ENCODE assay signal across 19 mouse cellular contexts in genomic region chr15:96462611-96463010, GRCm38 (mm10). TPM values are rescaled to one million over a fixed set of nuclear protein-coding genes. Genes with fewer than 3 reads are reported as not detected.
DNase-seq lines count a peak whose midpoint lies in the region; ATAC-seq and TF ChIP-seq lines count a peak whose summit lies in the region.
"Had no signal": no experiment of that assay in that cellular context is flagged by ENCODE, and none has a peak within 500 bp of the region (broad histone marks: within the 10 kb centered on the region; RNA-seq: fewer than 3 reads in every experiment).

No protein-coding gene starts in this region.

- DNase-seq in cerebellum, adult 11-12 months = peak; percentile 28
- DNase-seq in cerebellum, adult 8-10 months = no peak
- peak; percentile 3 for DNase-seq in heart, postnatal 4 days
- DNase-seq in lung, embryonic 14.5 days = no peak
- DNase-seq in lung, postnatal 25 days (ENCODE audit: low spot score) = no peak
- DNase-seq: adrenal gland, adult 8-10 months; cerebellum, adult 9-11 months; gastrocnemius, postnatal 10 days; kidney, adult 9 months; lung, postnatal 4 days; thymus, postnatal 25 days had no signal

- no peaks in the 10 kb centered on the region for H3K27me3 ChIP-seq in heart, embryonic 11.5 days (ENCODE audit: control insufficient read depth, insufficient read depth, low read length)
- no peaks in the 10 kb centered on the region for H3K27me3 ChIP-seq in lung, embryonic 14.5 days (ENCODE audit: insufficient read depth, low read length)
- no peaks in the 10 kb centered on the region for H3K27me3 ChIP-seq in liver, embryonic 15.5 days
- H3K27me3 ChIP-seq in hindbrain, embryonic 13.5 days = no peaks in the 10 kb centered on the region
- H3K27me3 ChIP-seq: limb, embryonic 13.5 days; lung, embryonic 15.5 days; stomach, embryonic 15.5 days had no signal

- ATAC-seq in heart, embryonic 11.5 days (replicated peaks; ENCODE audit: insufficient number of reproducible peaks, low FRiP score, low TSS enrichment) = no peak
- ATAC-seq in lung, embryonic 14.5 days (ENCODE audit: insufficient read depth) = no peak
- no peak for ATAC-seq in liver, embryonic 15.5 days (ENCODE audit: insufficient read depth)
- ATAC-seq in hindbrain, embryonic 13.5 days (ENCODE audit: low FRiP score) = no peak
- ATAC-seq: activated CD4-positive, CD25-positive, alpha-beta regulatory T cell, adult 4 months; forebrain, embryonic 14.5 days had no signal

- no peak overlapping the region for H3K9ac ChIP-seq in heart, embryonic 11.5 days (ENCODE audit: low read depth, low read length)
- H3K9ac ChIP-seq in lung, embryonic 14.5 days = no peak overlapping the region
- no peak overlapping the region for H3K9ac ChIP-seq in liver, embryonic 15.5 days
- H3K9ac ChIP-seq in hindbrain, embryonic 13.5 days = no peak overlapping the region

- WGBS in heart, embryonic 11.5 days (ENCODE audit: insufficient replicate concordance) = 91% methylated on average over 3 of the region's 3 CpGs
- 90% methylated on average over 3 of the region's 3 CpGs for WGBS in lung, embryonic 14.5 days
- 74% methylated on average over 3 of the region's 3 CpGs for WGBS in liver, embryonic 15.5 days (ENCODE audit: insufficient replicate concordance)
- WGBS in hindbrain, embryonic 13.5 days = 94% methylated on average over 3 of the region's 3 CpGs

- H3K4me1 ChIP-seq in heart, embryonic 11.5 days (ENCODE audit: control insufficient read depth, insufficient read depth, low read length) = peaks cover 10% of the 10 kb centered on the region
- 0 out of 2 replicates have a peak, but pooled peaks cover 6% of the 10 kb centered on the region for H3K4me1 ChIP-seq in lung, embryonic 14.5 days (ENCODE audit: insufficient read depth)
- H3K4me1 ChIP-seq in liver, embryonic 15.5 days (replicated peaks) = peaks cover 33% of the 10 kb centered on the region
- peaks cover 28% of the 10 kb centered on the region for H3K4me1 ChIP-seq in hindbrain, embryonic 13.5 days (replicated peaks)

- no peak overlapping the region for H3K4me3 ChIP-seq in heart, embryonic 11.5 days (ENCODE audit: low read depth, low read length)
- H3K4me3 ChIP-seq in lung, embryonic 14.5 days (ENCODE audit: low read depth, low read length) = no peak overlapping the region
- no peak overlapping the region for H3K4me3 ChIP-seq in liver, embryonic 15.5 days (replicated peaks)
- no peak overlapping the region for H3K4me3 ChIP-seq in hindbrain, embryonic 13.5 days

- no peak overlapping the region for H3K27ac ChIP-seq in heart, embryonic 11.5 days (ENCODE audit: low read depth, low read length)
- no peak overlapping the region for H3K27ac ChIP-seq in lung, embryonic 14.5 days (ENCODE audit: low read depth)
- peak overlapping the region; percentile 45 for H3K27ac ChIP-seq in liver, embryonic 15.5 days (replicated peaks)
- no peak overlapping the region for H3K27ac ChIP-seq in hindbrain, embryonic 13.5 days
- H3K27ac ChIP-seq: lung, embryonic 15.5 days had no signal

- no peaks in the 10 kb centered on the region for H3K9me3 ChIP-seq in heart, embryonic 11.5 days (replicated peaks; ENCODE audit: control insufficient read depth, low read length)
- H3K9me3 ChIP-seq in lung, embryonic 14.5 days (ENCODE audit: low read depth, low read length) = no peaks in the 10 kb centered on the region
- no peaks in the 10 kb centered on the region for H3K9me3 ChIP-seq in liver, embryonic 15.5 days (replicated peaks)
- no peaks in the 10 kb centered on the region for H3K9me3 ChIP-seq in hindbrain, embryonic 13.5 days
- H3K9me3 ChIP-seq: limb, embryonic 13.5 days; lung, embryonic 15.5 days; stomach, embryonic 15.5 days had no signal

- H3K36me3 ChIP-seq in heart, embryonic 11.5 days (ENCODE audit: control insufficient read depth, insufficient read depth, low read length) = no peaks in the 10 kb centered on the region; the same call in 1 of the 2 replicates
- no peaks in the 10 kb centered on the region for H3K36me3 ChIP-seq in lung, embryonic 14.5 days (ENCODE audit: insufficient read depth)
- peaks cover 9% of the 10 kb centered on the region for H3K36me3 ChIP-seq in liver, embryonic 15.5 days (replicated peaks)
- no peaks in the 10 kb centered on the region for H3K36me3 ChIP-seq in hindbrain, embryonic 13.5 days
- H3K36me3 ChIP-seq: limb, embryonic 13.5 days; lung, embryonic 15.5 days; stomach, embryonic 15.5 days had no signal

- TF ChIP-seq CTCF in lung, embryonic 14.5 days (IDR thresholded peaks at IDR 0.05; ENCODE audit: low read depth) = no peak

- H3K4me2 ChIP-seq in heart, embryonic 11.5 days = no peak overlapping the region; the same call in 1 of the 2 replicates
- H3K4me2 ChIP-seq in lung, embryonic 14.5 days = 0 out of 2 replicates have a peak overlapping the region, but pooled peaks have one; percentile 94
- peak overlapping the region; percentile 90 for H3K4me2 ChIP-seq in liver, embryonic 15.5 days
- H3K4me2 ChIP-seq in hindbrain, embryonic 13.5 days = no peak overlapping the region

RNA-seq across cellular contexts. Expression of gene Scaf11, which starts 2.0 kb away (rescaled TPM):
- total RNA-seq in heart, postnatal 4 days (2021) = 10 to 100 TPM; 69.4 to 71.1 TPM
- 77.3 and 79.4 TPM in 2 replicates for polyA plus RNA-seq in heart, embryonic 11.5 days (2014; fragmentation: Nextera tagmentation; extraction: Ambion mirVana)
- polyA plus RNA-seq in lung, embryonic 14.5 days (2014; fragmentation: Nextera tagmentation; extraction: Ambion mirVana) = 112 and 116 TPM in 2 replicates
- polyA plus RNA-seq in liver, embryonic 15.5 days (2015; fragmentation: Nextera tagmentation; extraction: Ambion mirVana) = 37.8 and 40.1 TPM in 2 replicates
- 51.1 and 54.4 TPM in 2 replicates for polyA plus RNA-seq in hindbrain, embryonic 13.5 days (2015; fragmentation: Nextera tagmentation; extraction: Ambion mirVana)

Comparison
In these comparisons a context has a peak if more than half of its experiments do, and no peak if none do; other contexts are left out.
1. DNase-seq: peak in cerebellum, adult 11-12 months (single experiment) and heart, postnatal 4 days (single experiment); none in cerebellum, adult 8-10 months (single experiment), lung, embryonic 14.5 days (single experiment) and lung, postnatal 25 days (single experiment).
2. H3K4me2 ChIP-seq: peak in lung, embryonic 14.5 days (single experiment) and liver, embryonic 15.5 days (single experiment); none in heart, embryonic 11.5 days (single experiment) and hindbrain, embryonic 13.5 days (single experiment).